Mouse (Mus musculus): ENCODE measurements around the gene Dennd2d. TPM values are rescaled to one million over a fixed set of nuclear protein-coding genes. Genes with fewer than 3 reads are reported as not detected.

Dennd2d gene
- total RNA-seq (2014; rRNA removed) (1.1 and 1.7 TPM in 2 replicates), polyA plus RNA-seq (2015; fragmentation: Nextera tagmentation; extraction: Ambion mirVana) (1.0 and 1.2 TPM in 2 replicates)

- no peaks in the 10 kb centered on the region for H3K9me3 ChIP-seq (ENCODE audit: low read length)
- peak within 1 kb of the TSS; percentile 52 for H3K9ac ChIP-seq (replicated peaks; ENCODE audit: low read length)
- H3K36me3 ChIP-seq (ENCODE audit: insufficient read depth, low read length), result no peaks in the 10 kb centered on the region
- H3K4me3 ChIP-seq (ENCODE audit: low read length), result peak within 1 kb of the TSS; percentile 67
- DNase-seq (ENCODE audit: low spot score), result no peak
- peak; percentile 60 for ATAC-seq
- peak within 1 kb of the TSS; percentile 100 for H3K4me2 ChIP-seq (ENCODE audit: low read depth, low read length)
- WGBS, result 2% methylated on average over 40 of the region's 44 CpGs
- no peaks in the 10 kb centered on the region for H3K4me1 ChIP-seq (ENCODE audit: insufficient read depth, low read length)
- no peaks in the 10 kb centered on the region for H3K27me3 ChIP-seq (ENCODE audit: insufficient read depth, low read length)
- peak; percentile 16; the same call in 1 of the 2 replicates for TF ChIP-seq CTCF (IDR thresholded peaks at IDR 0.05; ENCODE audit: low read depth)
- H3K27ac ChIP-seq, result no peak within 1 kb of the TSS
These were observed at the start of gene Dennd2d for GRCm38 (mm10) chr3:106482281-106483081. Gene Dennd2d (plus strand): TSS chr3:106482405.

- Histone ChIP-seq H3K9ac (replicated peaks; ENCODE audit: low read length) (no peak overlapping the region), H3K4me3 (ENCODE audit: low read length) (no peak overlapping the region), H3K27me3 (ENCODE audit: insufficient read depth, low read length) (no peaks in the 10 kb centered on the region), H3K27ac (no peak overlapping the region), H3K4me1 (ENCODE audit: insufficient read depth, low read length) (no peaks in the 10 kb centered on the region), H3K4me2 (ENCODE audit: low read depth, low read length) (no peak overlapping the region), H3K9me3 (ENCODE audit: low read length) (no peaks in the 10 kb centered on the region), H3K36me3 (ENCODE audit: insufficient read depth, low read length) (no peaks in the 10 kb centered on the region)
- DNase-seq (ENCODE audit: low spot score) (peak; percentile 81), ATAC-seq (peak; percentile 86)
- TF ChIP-seq CTCF (IDR thresholded peaks at IDR 0.05; ENCODE audit: low read depth), result peak; percentile 89
These were observed 33.6 kb upstream of the Dennd2d start for GRCm38 (mm10) chr3:106448571-106448970.

- Histone ChIP-seq H3K4me3 (ENCODE audit: low read length) (no peak overlapping the region), H3K9ac (replicated peaks; ENCODE audit: low read length) (no peak overlapping the region), H3K27ac (no peak overlapping the region), H3K4me1 (ENCODE audit: insufficient read depth, low read length) (no peaks in the 10 kb centered on the region), H3K9me3 (ENCODE audit: low read length) (no peaks in the 10 kb centered on the region), H3K4me2 (ENCODE audit: low read depth, low read length) (no peak overlapping the region), H3K36me3 (ENCODE audit: insufficient read depth, low read length) (no peaks in the 10 kb centered on the region), H3K27me3 (ENCODE audit: insufficient read depth, low read length) (no peaks in the 10 kb centered on the region)
- no peak for TF ChIP-seq CTCF (IDR thresholded peaks at IDR 0.05; ENCODE audit: low read depth)
- ATAC-seq (no peak), DNase-seq (ENCODE audit: low spot score) (no peak)
These were observed 33.2 kb upstream of the Dennd2d start for GRCm38 (mm10) chr3:106448995-106449394.

- Histone ChIP-seq H3K27me3 (ENCODE audit: insufficient read depth, low read length) (no peaks in the 10 kb centered on the region), H3K36me3 (ENCODE audit: insufficient read depth, low read length) (no peaks in the 10 kb centered on the region), H3K27ac (no peak overlapping the region), H3K9ac (replicated peaks; ENCODE audit: low read length) (no peak overlapping the region), H3K9me3 (ENCODE audit: low read length) (no peaks in the 10 kb centered on the region), H3K4me3 (ENCODE audit: low read length) (no peak overlapping the region), H3K4me2 (ENCODE audit: low read depth, low read length) (no peak overlapping the region), H3K4me1 (ENCODE audit: insufficient read depth, low read length) (no peaks in the 10 kb centered on the region)
- no peak for ATAC-seq
- DNase-seq (ENCODE audit: low spot score), result no peak
- 82% methylated on average over 4 of the region's 4 CpGs for WGBS
- TF ChIP-seq CTCF (IDR thresholded peaks at IDR 0.05; ENCODE audit: low read depth), result no peak
These were observed 32.6 kb upstream of the Dennd2d start for GRCm38 (mm10) chr3:106449567-106449966.

- TF ChIP-seq CTCF (IDR thresholded peaks at IDR 0.05; ENCODE audit: low read depth), result no peak
- H3K27ac ChIP-seq, result no peak overlapping the region
- no peaks in the 10 kb centered on the region for H3K4me1 ChIP-seq (ENCODE audit: insufficient read depth, low read length)
- no peaks in the 10 kb centered on the region for H3K36me3 ChIP-seq (ENCODE audit: insufficient read depth, low read length)
- no peaks in the 10 kb centered on the region for H3K27me3 ChIP-seq (ENCODE audit: insufficient read depth, low read length)
- no peak for ATAC-seq
- H3K9me3 ChIP-seq (ENCODE audit: low read length), result no peaks in the 10 kb centered on the region
- H3K9ac ChIP-seq (replicated peaks; ENCODE audit: low read length), result no peak overlapping the region
- DNase-seq (ENCODE audit: low spot score), result no peak
- WGBS, result 77% methylated on average over 4 of the region's 4 CpGs
- no peak overlapping the region for H3K4me2 ChIP-seq (ENCODE audit: low read depth, low read length)
- no peak overlapping the region for H3K4me3 ChIP-seq (ENCODE audit: low read length)
These were observed 29.6 kb upstream of the Dennd2d start for GRCm38 (mm10) chr3:106452616-106453015.

GRCm38 (mm10) chr3:106457298-106457869 lies 24.8 kb upstream of the Dennd2d start:
- Histone ChIP-seq H3K27ac (no peak overlapping the region), H3K27me3 (ENCODE audit: insufficient read depth, low read length) (no peaks in the 10 kb centered on the region), H3K4me3 (ENCODE audit: low read length) (no peak overlapping the region), H3K4me1 (ENCODE audit: insufficient read depth, low read length) (no peaks in the 10 kb centered on the region), H3K9ac (replicated peaks; ENCODE audit: low read length) (no peak overlapping the region), H3K9me3 (ENCODE audit: low read length) (no peaks in the 10 kb centered on the region), H3K4me2 (ENCODE audit: low read depth, low read length) (no peak overlapping the region), H3K36me3 (ENCODE audit: insufficient read depth, low read length) (no peaks in the 10 kb centered on the region)
- DNase-seq (ENCODE audit: low spot score) (no peak), ATAC-seq (no peak)
- WGBS, result 82% methylated on average over 2 of the region's 2 CpGs
- TF ChIP-seq CTCF (IDR thresholded peaks at IDR 0.05; ENCODE audit: low read depth), result no peak

- ATAC-seq, result no peak
- no peaks in the 10 kb centered on the region for H3K27me3 ChIP-seq (ENCODE audit: insufficient read depth, low read length)
- TF ChIP-seq CTCF (IDR thresholded peaks at IDR 0.05; ENCODE audit: low read depth), result no peak
- no peak overlapping the region for H3K27ac ChIP-seq
- no peaks in the 10 kb centered on the region for H3K36me3 ChIP-seq (ENCODE audit: insufficient read depth, low read length)
- H3K9me3 ChIP-seq (ENCODE audit: low read length), result no peaks in the 10 kb centered on the region
- no peaks in the 10 kb centered on the region for H3K4me1 ChIP-seq (ENCODE audit: insufficient read depth, low read length)
- 95% methylated on average over 2 of the region's 2 CpGs for WGBS
- no peak overlapping the region for H3K4me3 ChIP-seq (ENCODE audit: low read length)
- H3K9ac ChIP-seq (replicated peaks; ENCODE audit: low read length), result no peak overlapping the region
- H3K4me2 ChIP-seq (ENCODE audit: low read depth, low read length), result no peak overlapping the region
- DNase-seq (ENCODE audit: low spot score), result no peak
These were observed 20.1 kb upstream of the Dennd2d start for GRCm38 (mm10) chr3:106462059-106462470.
